Mouse (Mus musculus) megakaryocyte, embryonic 14.5 days (primary cell): ENCODE data around the gene Tbx20.

Experiments
- FLI1 ChIP-seq: IDR thresholded peaks from 2 replicates; pipeline ENCODE4 v1.6.1; 2012; ENCODE audit warnings: low read length, inconsistent platforms, mixed read lengths
- GATA1 ChIP-seq: IDR thresholded peaks from 3 replicates; pipeline ENCODE4 v1.6.1; 2012; ENCODE audit warnings: mixed read lengths, low read length, inconsistent platforms, borderline replicate concordance

- TF ChIP-seq GATA1 (no peak), FLI1 (no peak)
Observed at GRCm38 (mm10) chr9:24772431-24773120, 1.5 kb downstream of the Tbx20 start.
